Mouse (Mus musculus): Measurements from ENCODE around the gene 1700024B05Rik.
"Not testable (repeated sequence)": the region's sequence is repeated elsewhere in the genome, so short reads cannot be mapped to it uniquely, and the experiment has no call there.

1700024B05Rik gene

DNA sequence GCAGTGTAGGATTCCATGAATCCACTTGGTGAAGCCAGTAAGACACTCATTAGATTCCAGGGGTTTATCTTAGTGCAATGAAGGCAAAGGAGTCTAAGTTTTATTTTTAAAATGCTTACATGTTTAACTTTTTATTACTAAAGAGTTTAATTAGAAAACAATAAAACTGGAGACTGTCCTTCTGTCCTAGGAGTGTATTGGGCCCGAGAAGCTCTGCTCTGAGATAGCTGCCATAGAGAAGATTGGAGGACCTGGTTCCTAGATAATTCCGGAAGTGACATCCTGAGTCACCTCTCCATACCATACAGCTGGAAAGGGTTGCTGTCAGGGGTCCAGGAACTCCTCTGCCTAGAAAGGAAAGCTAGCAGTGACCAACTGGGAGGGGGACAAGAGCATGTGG, at the start of gene 1700024B05Rik:
Gene 1700024B05Rik (plus strand): TSS at position 301 of the 400 bp plus-strand sequence.
- DNase-seq (ENCODE audit: low read depth, low spot score) = not testable (repeated sequence)

DNA sequence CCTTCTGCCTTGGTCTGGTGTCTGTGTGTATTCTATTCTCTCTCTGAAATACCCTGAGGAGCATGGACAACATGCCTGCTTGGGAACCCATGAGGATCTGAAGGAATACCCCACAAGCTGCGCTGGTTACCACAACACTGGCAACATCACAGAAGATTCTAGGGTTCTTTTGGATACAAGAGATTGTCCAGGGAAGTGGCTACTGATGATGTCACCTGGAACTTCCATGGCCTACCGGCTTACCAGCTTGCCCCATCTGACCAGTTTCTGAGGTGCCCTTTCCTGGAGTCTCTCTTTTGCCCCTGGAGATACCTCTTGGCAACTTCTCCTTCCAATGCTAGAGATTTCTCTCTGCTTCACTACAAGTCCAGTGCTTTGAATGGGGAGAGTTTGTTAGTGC, 36.6 kb upstream of the 1700024B05Rik start, which contains the start of gene Gm7980:
Gene Gm7980 (minus strand): TSS at position 101 of the 400 bp plus-strand sequence.
- DNase-seq (ENCODE audit: low read depth, low spot score) = not testable (repeated sequence)

- not testable (repeated sequence) for DNase-seq (ENCODE audit: low read depth, low spot score)
Observed at GRCm38 (mm10) chr14:41924649-41925048, 19.1 kb upstream of the 1700024B05Rik start, which contains the start of gene 1700049E17Rik1. TSS of gene 1700049E17Rik1 (plus strand) at chr14:41924949.

DNA sequence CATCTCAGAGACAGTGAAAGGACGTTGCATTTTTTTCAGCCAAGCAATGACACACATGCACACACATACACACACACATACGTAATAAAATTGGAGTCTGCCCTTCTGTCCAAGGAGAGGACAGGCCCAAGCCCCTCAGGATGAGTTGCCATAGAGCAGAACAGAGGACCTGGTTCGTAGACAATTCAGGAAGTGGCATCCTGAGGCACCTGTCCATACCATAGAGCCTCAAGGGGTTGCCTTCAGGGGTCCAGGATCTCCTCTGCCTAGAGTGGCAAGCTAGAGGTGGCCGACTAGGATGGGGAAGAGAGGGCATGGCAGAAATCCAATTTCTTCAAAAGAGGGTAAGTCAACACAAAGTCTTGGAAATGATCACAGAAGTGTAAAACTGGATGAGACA, 20.3 kb downstream of the 1700024B05Rik start:
- DNase-seq (ENCODE audit: low read depth, low spot score) = not testable (repeated sequence)

GRCm38 (mm10) chr14:41967827-41968226, 24.0 kb downstream of the 1700024B05Rik start, which contains the start of gene Gm6401:
TSS of gene Gm6401 (minus strand) at chr14:41967927.
- DNase-seq (ENCODE audit: low read depth, low spot score) = not testable (repeated sequence)

DNA sequence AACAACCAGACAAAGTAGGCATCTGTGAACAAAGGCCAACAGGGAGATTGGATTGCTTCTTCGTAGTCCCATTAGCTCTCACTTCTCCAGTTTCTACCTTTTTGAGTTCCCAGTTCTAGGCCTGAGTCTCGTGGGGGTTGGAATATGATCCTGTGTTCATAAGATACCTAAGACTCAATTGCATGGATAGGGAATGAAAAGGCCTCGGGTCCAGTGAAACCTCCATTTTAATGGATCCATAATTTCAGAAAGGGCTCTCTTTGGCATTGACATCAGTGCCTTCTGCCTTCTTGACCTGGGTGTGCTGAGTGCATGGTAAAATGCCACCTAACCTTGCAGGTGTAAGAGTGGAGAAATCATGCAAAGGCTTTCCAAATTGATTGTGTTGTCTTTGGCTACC, 24.8 kb downstream of the 1700024B05Rik start:
- DNase-seq (ENCODE audit: low read depth, low spot score) = not testable (repeated sequence)

DNA sequence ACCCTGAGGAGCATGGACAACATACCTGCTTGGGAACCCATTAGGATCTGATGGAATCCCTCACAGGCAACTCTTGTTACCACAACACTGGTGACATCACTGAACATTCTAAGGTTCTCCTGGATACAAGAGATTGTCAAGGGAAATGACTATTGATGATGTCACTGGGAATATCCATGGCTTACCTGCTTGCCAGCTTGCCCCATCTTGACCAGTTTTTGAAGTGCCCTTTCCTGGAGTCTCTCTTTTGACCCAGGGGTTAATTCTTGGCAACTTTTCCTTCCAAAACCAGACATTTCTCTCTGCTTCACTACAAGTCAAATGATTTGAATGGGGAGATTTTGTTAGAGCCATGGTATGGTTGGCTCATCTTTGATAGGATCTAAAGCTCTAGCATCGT, 39.4 kb downstream of the 1700024B05Rik start, which contains the start of gene Gm3543:
Gene Gm3543 (minus strand): TSS at position 101 of the 400 bp plus-strand sequence.
- not testable (repeated sequence) for DNase-seq (ENCODE audit: low read depth, low spot score)

Measured in telencephalon, adult 2 months (tissue).